Mouse (Mus musculus) ovary, adult 10 weeks (tissue): ENCODE data around the gene Ndufa1. TPM values are rescaled to one million over a fixed set of nuclear protein-coding genes. Genes with fewer than 3 reads are reported as not detected.

Experiments used
- polyA plus RNA-seq: library from polyadenylated mRNA; stranded (reverse); fragments of 350-450 nt; fragmentation: Illumina TruSeq; extraction: RNeasy Lipid Tissue Mini Kit (QIAGEN cat#74804); gene quantifications from one replicate; pipeline ENCODE4 v1.2.3, GENCODE M21; 2014

Gene Ndufa1
- 149 TPM for polyA plus RNA-seq

GRCm38 (mm10) chrX:37191105-37191743, at the start of gene Ndufa1, which contains the start of gene Rnf113a1:
Gene Ndufa1 (minus strand): TSS chrX:37191163.
Gene Rnf113a1 (plus strand): TSS chrX:37191245.

GRCm38 (mm10) chrX:37222158-37222557, 31.2 kb upstream of the Ndufa1 start, which contains the start of gene Rhox1:
Gene Rhox1 (minus strand): TSS chrX:37222258.

GRCm38 (mm10) chrX:37210941-37211340, 20.0 kb upstream of the Ndufa1 start, which contains the start of gene Gm9:
Gene Gm9 (minus strand): TSS chrX:37211041.

GRCm38 (mm10) chrX:37168742-37169141, 22.2 kb downstream of the Ndufa1 start, which contains the start of gene Akap14:
Gene Akap14 (minus strand): TSS chrX:37168842.

Other genes starting within 250 kb of the Ndufa1 start
- gene Sept6, start 199.4 kb downstream of the Ndufa1 start, polyA plus RNA-seq: 34.2 TPM
- not detected for gene Sowahd, start 142.3 kb downstream of the Ndufa1 start, polyA plus RNA-seq
- gene Rpl39, start 105.8 kb downstream of the Ndufa1 start, polyA plus RNA-seq: 1,809 TPM
- gene Upf3b, start 80.8 kb downstream of the Ndufa1 start, polyA plus RNA-seq: 100 TPM
- gene Nkap, start 64.4 kb downstream of the Ndufa1 start, polyA plus RNA-seq: 140 TPM
- 1.6 TPM for gene Akap14, start 22.3 kb downstream of the Ndufa1 start, polyA plus RNA-seq
- 0.40 TPM for gene Rnf113a1, start 82 bp upstream of the Ndufa1 start, polyA plus RNA-seq
- not detected for gene Gm9, start 19.9 kb upstream of the Ndufa1 start, polyA plus RNA-seq
- gene Rhox1, start 31.1 kb upstream of the Ndufa1 start, polyA plus RNA-seq: not detected
- not detected for gene Rhox2a, start 53.8 kb upstream of the Ndufa1 start, polyA plus RNA-seq
- not detected for gene Rhox3a, start 58.8 kb upstream of the Ndufa1 start, polyA plus RNA-seq
- not detected for gene Rhox4a, start 74.2 kb upstream of the Ndufa1 start, polyA plus RNA-seq
- gene Rhox3a2, start 188.9 kb upstream of the Ndufa1 start, polyA plus RNA-seq: not detected
- gene Rhox4a2, start 199.7 kb upstream of the Ndufa1 start, polyA plus RNA-seq: not detected
- gene Rhox2b, start 220.9 kb upstream of the Ndufa1 start, polyA plus RNA-seq: not detected
- not detected for gene Rhox4b, start 241.3 kb upstream of the Ndufa1 start, polyA plus RNA-seq